Mouse (Mus musculus) hindbrain, embryonic 14.5 days (tissue): ENCODE results near the gene Lbh. TPM values are rescaled to one million over a fixed set of nuclear protein-coding genes. Genes with fewer than 3 reads are reported as not detected.

ENCODE experiments used
- ATAC-seq: fragments of 200-750 bp; cut with Nextera tagmentation; 2 replicates; pipeline ENCODE4 v1.8.0; 2017; ENCODE audit warnings: moderate number of reproducible peaks, mild to moderate bottlenecking, moderate TSS enrichment, moderate library complexity; ENCODE audit not compliant: low FRiP score
- DNase-seq: peaks from one replicate; pipeline ENCODE4 v3.0.0-alpha.2; 2015; ENCODE audit warnings: low spot score
- H3K27ac ChIP-seq: fragments of 300-500 bp; sonication (generic); 2 replicates; pipeline ENCODE4 v1.5.1; 2014; ENCODE audit warnings: mild to moderate bottlenecking, moderate library complexity
- H3K27me3 ChIP-seq: fragments of 300-500 bp; sonication (generic); 2 replicates; pipeline ENCODE4 v1.6.1; 2014; ENCODE audit warnings: mild to moderate bottlenecking, low read length, mixed read lengths; ENCODE audit not compliant: control insufficient read depth, insufficient read depth
- H3K36me3 ChIP-seq: fragments of 300-500 bp; sonication (generic); replicated peaks from 2 replicates; pipeline ENCODE4 v1.6.1; 2014; ENCODE audit not compliant: control insufficient read depth, insufficient read depth
- H3K4me1 ChIP-seq: fragments of 300-500 bp; sonication (generic); replicated peaks from 2 replicates; pipeline ENCODE4 v1.6.1; 2014; ENCODE audit warnings: antibody characterized with exemption, low read length, mixed read lengths; ENCODE audit not compliant: control insufficient read depth, insufficient read depth
- H3K4me2 ChIP-seq: fragments of 300-500 bp; sonication (generic); replicated peaks from 2 replicates; pipeline ENCODE4 v1.6.1; 2014; ENCODE audit warnings: mild to moderate bottlenecking, moderate library complexity
- H3K4me3 ChIP-seq: fragments of 300-500 bp; sonication (generic); replicated peaks from 2 replicates; pipeline ENCODE4 v1.5.1; 2014; ENCODE audit warnings: mild to moderate bottlenecking, low read length
- H3K9ac ChIP-seq: fragments of 300-500 bp; sonication (generic); 2 replicates; pipeline ENCODE4 v1.6.1; 2014
- H3K9me3 ChIP-seq: fragments of 300-500 bp; sonication (generic); 2 replicates; pipeline ENCODE4 v1.6.1; 2016; ENCODE audit warnings: low read length; ENCODE audit not compliant: control insufficient read depth
- WGBS: fragments of 180-500 bp; shearing (Covaris S2); extraction: QIAGEN DNeasy Blood & Tissue Kit; methylation state at CpG from one replicate; pipeline ENCODE4 v1.1.7; 2014; 5-methylcytosine and 5-hydroxymethylcytosine counted together
- polyA plus RNA-seq: library from polyadenylated mRNA; unstranded; fragments of >200 nt; fragmentation: Nextera tagmentation; extraction: Ambion mirVana; gene quantifications from 2 replicates; pipeline ENCODE4 v1.2.1, GENCODE M21; 2014

Lbh gene
- polyA plus RNA-seq, 1 experiment from 2014 or later, result 6.4 TPM

DNA sequence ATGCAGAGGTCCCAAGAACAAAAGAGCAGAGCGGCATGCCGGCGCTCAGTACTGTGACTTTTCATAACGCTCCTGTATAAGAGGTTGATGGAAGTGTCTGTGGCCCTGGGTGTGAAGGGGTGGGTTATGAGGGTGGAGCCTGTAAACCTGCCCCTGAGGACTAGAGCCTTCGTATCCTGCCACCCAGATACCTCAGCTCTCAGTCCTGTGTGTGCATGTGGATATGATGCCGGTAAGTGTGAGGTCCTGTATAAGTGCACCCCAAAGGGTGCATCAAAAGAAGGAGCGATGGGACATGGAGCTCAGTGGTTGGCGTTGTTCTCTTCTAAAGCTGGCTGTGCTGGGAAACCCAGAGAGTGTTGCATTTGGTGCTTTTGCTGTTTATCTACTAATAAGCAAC is 10.3 kb upstream of the Lbh start:
- no peaks in the 10 kb centered on the region for H3K36me3 ChIP-seq
- no peaks in the 10 kb centered on the region for H3K27me3 ChIP-seq
- H3K4me3 ChIP-seq, result no peak overlapping the region
- DNase-seq (no peak), ATAC-seq (no peak)
- no peaks in the 10 kb centered on the region for H3K4me1 ChIP-seq
- WGBS, result 80% methylated on average over 8 of the region's 8 CpGs
- H3K4me2 ChIP-seq, result no peak overlapping the region
- H3K27ac ChIP-seq, result no peak overlapping the region
- no peak overlapping the region for H3K9ac ChIP-seq
- H3K9me3 ChIP-seq, result no peaks in the 10 kb centered on the region

DNA sequence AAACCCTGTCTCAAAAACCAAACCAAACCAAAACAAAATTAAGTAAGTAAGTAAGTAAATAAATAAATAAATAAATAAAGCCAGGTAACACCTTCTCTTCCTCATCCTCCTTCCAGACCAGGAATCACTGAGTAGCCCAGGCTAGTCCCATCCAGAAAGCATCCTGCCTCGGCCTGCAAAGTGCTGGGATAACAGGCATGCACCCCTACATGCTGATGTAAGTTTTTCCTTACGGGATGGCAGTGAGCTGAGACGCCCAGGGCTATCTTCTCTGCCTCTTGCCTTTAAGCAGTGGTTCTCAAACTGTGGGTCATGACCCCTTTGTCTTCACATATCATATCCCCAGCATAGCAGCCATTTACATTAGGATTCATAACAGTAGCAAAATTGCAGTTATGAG is 9.5 kb upstream of the Lbh start:
- no peaks in the 10 kb centered on the region for H3K36me3 ChIP-seq
- DNase-seq (no peak), ATAC-seq (no peak)
- WGBS, result 93% methylated on average over 3 of the region's 3 CpGs
- H3K4me3 ChIP-seq, result no peak overlapping the region
- no peaks in the 10 kb centered on the region for H3K4me1 ChIP-seq
- H3K27me3 ChIP-seq, result no peaks in the 10 kb centered on the region
- H3K27ac ChIP-seq, result no peak overlapping the region
- H3K4me2 ChIP-seq, result no peak overlapping the region
- H3K9ac ChIP-seq, result no peak overlapping the region
- H3K9me3 ChIP-seq, result no peaks in the 10 kb centered on the region

DNA sequence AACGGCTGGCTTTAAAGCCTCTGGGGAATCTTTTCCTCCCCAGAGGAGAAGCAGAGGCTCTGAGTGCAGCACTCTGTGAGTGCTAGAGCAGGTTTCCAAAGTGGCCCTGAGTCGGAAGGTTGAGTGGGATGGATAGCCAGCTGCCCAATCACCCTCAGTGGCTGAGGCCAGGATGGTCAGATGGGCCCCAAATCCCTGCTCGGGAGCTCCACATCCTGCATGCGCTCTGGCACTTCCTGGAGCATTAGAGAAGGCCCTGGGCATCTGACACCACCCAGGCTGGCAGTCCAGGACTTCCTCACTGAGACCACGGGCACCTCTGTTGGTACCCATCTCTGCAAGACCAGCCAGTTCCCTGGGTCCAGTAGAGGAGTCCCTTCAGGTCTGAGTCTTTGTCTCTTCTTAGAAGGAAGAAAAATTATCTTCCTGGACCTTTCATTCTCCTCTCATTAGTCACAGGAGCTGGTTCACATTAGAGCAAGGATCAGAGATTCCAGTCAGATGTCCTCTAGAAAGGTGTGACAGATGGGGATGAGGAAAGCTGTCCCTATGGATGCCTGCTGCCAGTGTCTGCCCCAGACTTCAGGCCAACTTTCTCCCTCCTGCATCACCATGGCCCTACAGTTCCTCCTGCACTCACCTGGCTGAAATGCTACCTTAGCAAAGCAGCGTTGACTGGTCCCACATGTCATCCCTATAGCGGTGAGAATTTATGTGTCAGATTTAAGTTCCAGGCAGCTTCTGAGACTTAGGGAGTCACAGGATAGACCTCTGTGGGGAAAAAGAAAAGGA is 8.8 kb upstream of the Lbh start:
- WGBS, result 89% methylated on average over 7 of the region's 7 CpGs
- DNase-seq, result no peak
- ATAC-seq, result no peak
- Histone ChIP-seq H3K9ac (no peak overlapping the region), H3K4me1 (no peaks in the 10 kb centered on the region), H3K4me2 (no peak overlapping the region), H3K36me3 (no peaks in the 10 kb centered on the region), H3K27me3 (no peaks in the 10 kb centered on the region), H3K9me3 (no peaks in the 10 kb centered on the region), H3K4me3 (no peak overlapping the region), H3K27ac (no peak overlapping the region)

DNA sequence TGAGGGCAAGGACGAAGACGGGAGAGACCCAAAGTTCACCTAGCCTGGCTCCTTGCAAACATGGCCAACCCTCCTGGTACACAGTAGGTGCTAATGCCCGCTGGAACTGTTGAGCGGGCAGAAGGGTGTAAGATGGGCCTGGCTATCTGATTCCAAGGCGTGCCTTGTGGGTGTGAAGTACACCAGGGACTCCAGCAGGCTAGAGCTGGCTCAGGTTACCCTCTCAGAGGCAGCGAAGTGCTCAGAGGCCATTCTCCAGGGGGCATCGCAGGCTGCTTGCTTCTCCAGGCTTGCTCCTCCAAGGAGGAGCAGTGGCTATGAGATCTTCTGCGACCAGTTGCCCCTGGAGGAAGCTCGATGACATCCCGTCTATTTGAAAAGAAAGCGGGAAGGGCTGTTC is 6.8 kb upstream of the Lbh start:
- no peak overlapping the region for H3K9ac ChIP-seq

DNA sequence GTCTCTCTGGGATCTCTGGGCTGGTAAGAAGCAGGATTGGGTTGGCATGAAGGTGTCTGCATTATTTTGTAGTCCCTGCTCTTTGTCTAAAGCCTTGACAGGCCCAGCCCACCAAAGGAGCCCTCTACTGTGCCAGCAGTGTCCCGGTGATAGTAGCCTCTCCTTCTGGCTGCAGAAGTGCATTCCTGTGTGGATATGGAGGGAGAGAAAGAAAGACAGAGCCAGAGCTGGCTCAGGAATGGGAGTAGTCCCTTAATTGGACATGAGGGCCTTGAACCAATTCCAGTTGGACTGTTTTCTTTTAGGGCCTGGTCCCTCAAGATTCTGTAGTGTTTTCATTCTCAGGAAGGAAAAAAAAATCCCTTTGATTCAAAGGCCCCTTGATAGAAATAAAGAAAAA is 6.4 kb upstream of the Lbh start:
- no peak overlapping the region for H3K9ac ChIP-seq
- no peak overlapping the region for H3K27ac ChIP-seq
- H3K4me2 ChIP-seq, result no peak overlapping the region
- H3K9me3 ChIP-seq, result no peaks in the 10 kb centered on the region
- WGBS, result 44% methylated on average over 1 of the region's 1 CpGs
- 0 out of 2 replicates have a peak, but pooled peaks cover 3% of the 10 kb centered on the region for H3K27me3 ChIP-seq
- no peak for ATAC-seq
- H3K4me1 ChIP-seq, result 0 out of 2 replicates have a peak, but pooled peaks cover 1% of the 10 kb centered on the region
- H3K4me3 ChIP-seq, result no peak overlapping the region
- no peak for DNase-seq
- H3K36me3 ChIP-seq, result no peaks in the 10 kb centered on the region

More for the DNA sequence above, 6.8 kb upstream of the Lbh start:
- ATAC-seq, result no peak
- no peak overlapping the region for H3K4me2 ChIP-seq
- no peak overlapping the region for H3K27ac ChIP-seq
- H3K27me3 ChIP-seq, result 0 out of 2 replicates have a peak, but pooled peaks cover 3% of the 10 kb centered on the region
- no peak for DNase-seq
- H3K4me3 ChIP-seq, result no peak overlapping the region
- no peaks in the 10 kb centered on the region for H3K4me1 ChIP-seq
- no peaks in the 10 kb centered on the region for H3K36me3 ChIP-seq
- no peaks in the 10 kb centered on the region for H3K9me3 ChIP-seq
- WGBS, result 83% methylated on average over 11 of the region's 11 CpGs

DNA sequence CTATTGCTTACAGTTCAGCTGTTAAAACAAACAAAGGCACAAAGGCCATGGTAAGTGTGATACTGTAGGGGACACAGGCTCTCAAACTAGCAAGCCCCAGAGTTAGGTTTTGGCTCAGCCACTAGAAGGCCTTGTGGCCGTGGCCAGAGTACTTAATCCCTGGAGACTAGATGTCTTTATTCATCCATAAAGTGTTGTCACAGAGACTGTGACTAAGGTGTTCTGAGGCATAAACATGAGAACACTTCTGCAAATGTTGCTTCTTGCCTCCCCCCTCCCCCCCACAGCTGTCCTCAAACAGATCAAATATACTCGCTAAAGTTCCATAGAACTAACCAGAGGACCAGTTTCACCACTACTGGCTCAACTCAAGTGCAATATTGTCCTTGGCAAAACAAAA is 4.0 kb upstream of the Lbh start:
- 80% methylated on average over 2 of the region's 2 CpGs for WGBS
- DNase-seq, result no peak

DNA sequence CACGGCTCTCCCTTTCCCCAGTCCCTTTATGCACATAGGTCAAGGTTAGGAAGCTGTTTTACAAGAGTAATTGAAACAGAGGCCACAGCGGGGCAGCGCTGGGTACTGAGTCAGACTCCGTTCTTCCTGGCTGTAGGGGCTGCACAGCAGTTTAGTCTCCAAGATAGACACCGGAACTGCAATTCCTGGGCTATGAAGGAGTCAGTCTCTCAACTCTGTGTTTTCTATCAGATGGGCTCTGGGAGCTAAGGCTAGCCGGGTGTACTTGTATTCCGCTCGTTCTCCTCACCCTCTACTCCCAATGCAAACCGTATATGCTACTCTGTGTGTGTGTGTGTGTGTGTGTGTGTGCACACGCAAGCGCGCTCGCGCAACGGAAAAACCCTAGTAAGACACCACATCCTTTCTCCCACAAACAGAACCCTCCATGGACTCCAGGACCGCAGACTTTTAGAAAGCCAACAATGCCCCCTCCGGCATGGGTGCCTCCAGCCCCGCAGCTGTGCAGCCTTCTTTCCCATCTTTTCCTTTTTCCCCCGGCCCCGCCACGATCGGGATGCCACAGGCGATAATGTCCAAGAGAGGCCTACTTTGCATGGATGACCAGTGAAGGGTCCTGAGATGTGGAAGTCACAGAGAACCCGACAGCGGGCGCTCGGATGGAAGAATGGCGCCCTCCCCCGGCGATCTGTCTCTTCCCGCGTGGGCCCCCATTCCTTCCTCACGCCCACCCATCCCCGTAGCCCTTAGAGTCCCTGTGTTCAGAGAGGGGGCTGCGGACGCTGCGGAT is 669 bp upstream of the Lbh start:
- DNase-seq (peak; percentile 80), ATAC-seq (peak; percentile 41)
- Histone ChIP-seq H3K4me1 (peaks cover 35% of the 10 kb centered on the region), H3K27ac (peak overlapping the region; percentile 93), H3K9me3 (no peaks in the 10 kb centered on the region), H3K36me3 (peaks cover 14% of the 10 kb centered on the region), H3K27me3 (0 out of 2 replicates have a peak, but pooled peaks cover 3% of the 10 kb centered on the region), H3K9ac (peak overlapping the region; percentile 81), H3K4me2 (peak overlapping the region; percentile 77), H3K4me3 (peak overlapping the region; percentile 76)
- under 1% methylated on average over 37 of the region's 37 CpGs for WGBS

More for the DNA sequence above, 4.0 kb upstream of the Lbh start:
- Histone ChIP-seq H3K4me2 (no peak overlapping the region), H3K9ac (no peak overlapping the region), H3K9me3 (no peaks in the 10 kb centered on the region), H3K4me1 (0 out of 2 replicates have a peak, but pooled peaks cover 5% of the 10 kb centered on the region), H3K27ac (no peak overlapping the region), H3K4me3 (no peak overlapping the region), H3K36me3 (no peaks in the 10 kb centered on the region), H3K27me3 (0 out of 2 replicates have a peak, but pooled peaks cover 3% of the 10 kb centered on the region)
- ATAC-seq, result no peak

DNA sequence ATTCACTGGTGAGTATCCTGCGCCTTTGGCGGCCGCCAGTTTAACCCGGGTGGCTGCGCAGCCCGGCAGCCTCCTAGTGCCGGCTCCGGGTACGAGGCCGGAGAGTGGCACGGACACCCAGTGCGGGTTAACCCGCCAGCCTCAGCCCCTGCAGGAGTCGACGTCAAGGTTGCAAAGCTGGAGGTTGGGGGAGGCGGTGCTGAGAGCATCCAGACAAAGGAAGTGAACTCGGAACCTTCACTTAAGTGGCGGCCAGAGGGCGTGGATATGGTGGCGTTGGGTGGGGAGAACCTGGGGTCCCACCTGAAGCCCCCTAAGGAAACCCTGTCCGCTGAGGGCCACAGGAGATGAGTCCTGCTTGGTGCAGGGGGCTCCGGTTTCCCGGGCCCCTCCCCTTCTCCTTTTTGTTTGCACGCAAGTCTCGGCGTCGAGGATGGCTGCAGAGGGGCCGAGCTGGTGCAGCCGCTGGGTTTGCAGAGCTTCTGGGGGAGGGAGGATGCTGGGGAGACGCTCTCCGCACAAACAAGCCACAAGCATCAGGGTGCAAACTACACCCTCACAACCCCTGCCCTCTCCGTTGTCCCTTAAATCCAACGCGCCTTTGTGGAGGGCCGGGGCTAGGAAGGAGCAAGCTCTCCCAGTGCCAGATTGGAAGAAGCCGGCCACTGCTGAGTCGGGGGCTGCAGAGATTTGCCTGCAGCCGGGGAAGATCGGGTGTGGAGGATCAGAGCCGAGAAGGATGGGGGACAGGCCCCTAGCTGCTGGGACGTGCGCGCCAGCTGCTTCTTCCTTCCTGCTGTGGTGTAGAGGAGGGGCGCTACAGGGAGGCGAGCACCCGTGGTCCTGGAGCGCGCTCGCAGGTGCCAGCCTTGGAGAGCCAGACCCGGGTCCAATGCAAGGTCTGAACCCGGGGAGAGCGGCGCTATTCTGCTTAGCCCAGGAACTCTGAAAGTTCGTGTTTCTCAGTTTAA is 751 bp downstream of the Lbh start:
- WGBS, result under 1% methylated on average over 54 of the region's 54 CpGs
- Histone ChIP-seq H3K4me1 (peaks cover 44% of the 10 kb centered on the region), H3K4me3 (peak overlapping the region; percentile 76), H3K9ac (peak overlapping the region; percentile 81), H3K4me2 (peak overlapping the region; percentile 77), H3K36me3 (peaks cover 26% of the 10 kb centered on the region), H3K27ac (peak overlapping the region; percentile 93), H3K9me3 (no peaks in the 10 kb centered on the region), H3K27me3 (0 out of 2 replicates have a peak, but pooled peaks cover 3% of the 10 kb centered on the region)
- ATAC-seq, result peak; percentile 70
- peak; percentile 69 for DNase-seq
